Mouse (Mus musculus): ENCODE measurements around the gene Gm49325. TPM values are rescaled to one million over a fixed set of nuclear protein-coding genes. Genes with fewer than 3 reads are reported as not detected.

Gm49325 gene
- total RNA-seq, 2 experiments from 2014 or later: 21.0 TPM; not detected in 1

DNA sequence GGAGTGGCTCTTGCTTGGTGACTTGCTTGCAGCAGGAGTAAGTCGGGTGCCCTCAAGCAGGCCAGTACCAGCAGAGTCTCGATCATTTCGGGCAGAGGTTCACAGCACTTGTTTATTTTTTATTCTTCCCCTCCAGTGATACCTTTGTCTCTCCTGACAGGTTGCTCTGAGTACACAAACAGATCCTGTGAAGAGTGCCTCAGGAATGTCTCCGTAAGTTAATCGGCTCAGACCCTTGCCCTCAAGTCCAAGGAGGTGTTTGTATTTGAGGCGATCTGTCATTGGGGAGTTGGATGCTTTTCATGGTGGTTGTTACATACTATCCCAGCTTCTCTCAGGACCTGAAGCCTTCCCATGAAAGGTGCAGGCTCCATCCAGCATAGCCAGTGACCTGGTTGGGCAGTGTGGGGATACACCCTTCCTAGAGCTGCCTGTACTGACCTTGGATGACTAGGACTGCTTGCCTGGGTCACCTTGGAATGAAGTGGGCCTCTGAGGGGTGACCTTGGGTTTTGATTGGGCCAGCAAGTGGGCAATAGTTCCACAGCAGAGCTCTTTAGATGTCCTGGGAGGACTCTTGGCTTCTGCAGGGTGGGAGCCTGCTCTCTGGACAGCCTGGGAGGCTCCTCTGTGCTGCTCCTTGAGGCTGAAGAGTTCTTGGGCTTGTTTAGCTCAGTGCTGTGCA lies 18.8 kb upstream of the Gm49325 start:
- no peak for DNase-seq
- intact Hi-C loops (cut with DNase I): no loop called here

DNA sequence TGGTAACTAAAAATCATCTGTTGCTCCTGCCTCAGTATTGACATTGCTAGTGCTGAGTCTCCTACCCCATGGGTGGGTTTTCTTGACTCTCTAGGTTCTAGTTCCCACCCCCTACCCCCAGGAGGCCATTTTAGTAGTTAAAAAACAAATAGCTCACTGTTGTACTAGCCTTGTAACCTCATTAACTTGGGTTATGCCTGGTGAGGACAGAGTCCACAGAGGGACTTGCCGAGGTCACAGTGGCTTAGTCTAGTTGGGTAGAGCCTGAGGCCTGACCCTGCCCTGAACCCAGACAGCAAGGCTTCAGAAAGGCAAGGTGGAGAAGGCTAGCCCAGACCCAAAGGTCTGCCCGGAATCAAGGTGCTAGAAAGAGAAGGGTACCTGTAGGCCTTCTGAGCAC lies 18.0 kb upstream of the Gm49325 start:
- DNase-seq: no peak
- intact Hi-C loops (cut with DNase I): no loop called here

DNA sequence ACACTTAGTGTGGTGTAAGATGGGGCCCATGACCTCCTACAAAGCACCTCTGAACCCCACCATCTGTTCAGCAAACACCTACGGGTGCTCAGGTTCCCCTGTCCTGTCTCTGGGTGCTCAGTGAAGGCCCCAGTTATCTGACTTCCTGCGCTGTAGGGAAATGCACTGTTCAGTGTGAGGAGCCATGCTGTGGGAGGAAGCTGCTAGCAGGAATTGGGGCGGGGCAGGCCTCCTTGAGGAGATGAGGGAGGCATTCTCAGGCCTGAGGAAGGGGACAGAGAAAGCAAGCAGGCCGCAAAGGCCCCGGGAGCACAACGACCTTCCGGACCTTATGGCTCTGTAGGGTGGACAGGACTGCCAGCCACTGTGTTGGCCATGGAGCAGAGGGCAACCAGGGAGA lies 16.9 kb upstream of the Gm49325 start:
- no peak for DNase-seq
- intact Hi-C loops (cut with DNase I): no loop called here

DNA sequence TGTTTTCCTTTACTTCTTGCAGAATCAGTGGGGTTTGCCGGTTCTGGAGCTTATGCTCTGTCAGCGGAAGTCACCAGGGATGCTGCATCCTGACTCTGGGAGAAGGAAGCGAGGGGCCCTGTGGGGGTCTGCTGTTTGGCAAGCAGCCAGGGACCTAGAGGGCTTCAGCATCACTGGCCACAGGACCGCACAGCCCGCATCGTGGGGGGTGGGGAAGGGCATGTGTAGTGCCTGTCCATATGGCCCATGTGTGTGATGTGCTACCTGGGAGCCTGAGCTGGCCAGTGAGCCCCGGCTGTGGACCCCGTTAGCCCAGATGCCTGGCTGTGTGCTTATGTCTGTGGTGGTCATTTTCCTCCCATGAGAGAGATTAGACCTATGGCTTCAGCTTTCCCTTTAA lies 16.2 kb upstream of the Gm49325 start:
- intact Hi-C loops (cut with DNase I): no loop called here

DNA sequence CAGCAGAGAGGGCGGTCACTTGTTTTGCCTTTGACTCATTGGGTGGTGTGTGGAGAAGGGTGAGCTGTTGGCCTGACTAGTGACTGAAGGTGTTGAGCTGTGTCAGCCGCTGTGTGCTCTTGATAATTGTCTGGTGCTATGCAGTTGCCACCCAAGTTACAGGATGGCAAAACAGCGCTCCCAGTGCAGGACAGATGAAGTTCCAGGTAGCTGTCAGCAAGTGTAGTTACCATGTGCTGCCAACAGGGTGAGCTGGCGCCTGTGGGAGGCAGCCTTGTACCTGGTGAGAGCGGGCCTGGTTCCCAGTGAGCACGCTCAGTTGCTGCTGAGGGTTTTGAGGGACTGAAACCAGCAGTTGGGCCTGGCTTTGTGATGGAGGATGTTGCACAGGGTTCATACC lies 15.2 kb upstream of the Gm49325 start:
- peak; percentile 36 for DNase-seq
- intact Hi-C loops (cut with DNase I): no loop called here

More for the DNA sequence above, 16.2 kb upstream of the Gm49325 start:
- DNase-seq: peak; percentile 33

DNA sequence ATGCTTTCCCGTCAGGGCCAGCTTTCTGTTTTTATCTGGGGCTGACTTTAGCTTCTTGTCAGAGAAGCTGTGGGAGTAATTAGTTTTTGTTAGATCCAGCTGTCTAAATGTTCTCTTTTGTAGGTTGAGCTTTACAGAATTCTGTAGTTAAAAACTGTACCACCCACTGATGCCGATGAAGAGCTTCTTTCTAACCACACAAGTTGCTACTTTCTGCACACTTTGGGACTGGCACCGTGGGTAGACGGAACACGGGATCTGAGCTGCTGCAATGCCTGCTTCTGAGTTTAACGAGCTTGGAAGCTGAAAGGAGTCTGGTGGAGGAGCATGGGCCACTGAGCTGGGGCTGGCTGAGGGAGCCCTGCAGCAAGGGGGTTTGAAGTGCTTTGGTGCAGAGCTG lies 14.5 kb upstream of the Gm49325 start:
- DNase-seq: no peak
- intact Hi-C loops (cut with DNase I): no loop called here

DNA sequence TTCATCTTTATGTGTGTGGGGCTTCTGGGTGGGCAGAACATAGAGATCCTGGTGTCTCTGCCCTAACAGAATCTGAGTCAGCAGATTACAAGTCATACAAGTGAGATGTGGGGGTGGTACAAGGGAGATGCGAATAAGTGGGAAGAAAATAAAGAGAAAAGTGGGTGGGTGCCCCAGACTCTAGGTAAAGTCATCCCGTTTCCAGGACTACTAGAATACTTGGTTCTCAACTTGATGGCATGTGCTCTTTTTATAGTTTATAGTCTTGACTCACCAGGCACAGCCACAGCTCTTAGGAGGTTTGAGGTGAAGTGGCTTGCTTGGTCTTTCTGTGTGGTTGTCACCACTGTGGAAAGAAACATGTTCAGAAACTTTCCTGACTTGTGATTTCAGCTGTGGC lies 9.9 kb upstream of the Gm49325 start:
- intact Hi-C loops (cut with DNase I): no loop called here
- DNase-seq: no peak

DNA sequence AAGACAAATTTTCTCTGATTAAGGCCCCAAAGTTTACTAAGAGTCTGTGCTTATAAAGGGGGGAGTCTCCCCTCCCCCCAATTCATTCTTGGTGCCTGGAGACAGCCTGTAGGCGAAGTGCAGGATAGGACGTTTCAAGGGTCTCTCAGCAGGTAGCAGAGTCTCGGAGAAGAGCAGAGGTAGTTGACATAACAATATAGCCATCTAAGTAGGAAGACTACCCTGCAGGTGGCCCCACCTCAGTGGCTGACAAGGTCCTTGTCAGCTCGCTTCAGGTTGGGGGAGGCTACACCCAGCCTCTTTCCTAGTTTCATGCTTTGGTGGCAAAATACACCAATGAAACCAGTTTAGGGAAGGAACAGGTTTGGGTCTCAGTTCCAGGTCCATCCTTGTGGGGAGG lies 3.0 kb upstream of the Gm49325 start:
- intact Hi-C loops (cut with DNase I): no loop called here

DNA sequence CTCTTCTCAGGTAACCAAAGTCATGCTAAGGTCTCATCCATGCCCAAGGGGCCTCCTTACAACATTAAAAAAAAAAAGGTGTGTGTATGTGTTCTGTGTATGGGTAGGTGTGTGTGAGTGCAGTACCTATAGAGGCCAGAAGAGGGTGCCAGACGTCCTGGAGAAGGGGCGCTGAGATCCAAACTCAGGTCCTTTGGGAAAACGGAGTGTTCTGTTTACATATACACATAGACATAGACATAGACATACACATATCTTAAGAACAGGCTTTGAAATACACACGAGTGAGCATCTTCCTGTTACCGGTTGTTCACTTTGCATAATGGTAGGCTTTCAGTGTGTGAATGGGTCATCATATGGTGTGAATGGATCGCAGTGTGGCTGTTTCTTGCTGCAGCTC lies 1.9 kb upstream of the Gm49325 start:
- intact Hi-C loops (cut with DNase I): no loop called here
- DNase-seq: no peak

More for the DNA sequence above, 3.0 kb upstream of the Gm49325 start:
- no peak for DNase-seq

DNA sequence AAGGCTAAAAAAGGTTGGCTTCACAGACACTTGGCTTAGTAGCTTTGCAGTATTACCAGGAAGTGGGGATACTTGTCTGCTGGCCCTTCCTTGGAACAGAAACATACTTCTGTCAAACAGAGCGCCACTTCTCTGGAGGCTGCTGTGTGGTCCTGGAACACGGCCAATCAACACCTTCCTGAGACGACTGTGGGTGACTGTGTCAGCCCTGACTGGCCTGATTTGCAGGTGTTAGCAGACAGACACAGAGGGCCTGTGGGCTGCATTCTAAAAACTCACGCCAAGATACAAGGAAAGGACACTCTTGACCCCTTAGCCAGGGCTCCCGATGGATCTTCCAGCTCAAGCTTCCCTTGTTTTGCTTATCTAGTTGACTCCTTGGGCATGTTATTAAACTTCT lies 1.0 kb upstream of the Gm49325 start:
- intact Hi-C loops (cut with DNase I): no loop called here
- no peak for DNase-seq

DNA sequence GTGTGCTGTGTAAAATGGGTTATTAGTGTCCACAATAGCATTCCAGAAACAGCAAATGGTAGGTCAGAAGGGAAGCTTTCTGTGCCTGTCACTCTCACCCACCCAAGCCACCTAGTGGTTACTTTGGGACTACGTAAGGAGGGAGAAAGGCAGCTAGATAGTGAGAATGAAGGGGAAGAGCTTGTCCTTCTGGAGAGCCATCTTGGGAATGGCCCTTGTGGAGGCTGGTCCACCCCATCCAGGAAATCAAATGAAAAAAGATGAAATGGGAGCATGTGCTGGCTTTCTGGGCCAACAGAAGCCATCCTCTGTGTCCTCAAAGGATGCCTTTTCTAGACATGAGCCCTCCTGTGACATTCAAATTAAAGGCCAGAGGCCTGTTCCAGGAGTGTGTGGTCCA lies 629 bp upstream of the Gm49325 start:
- intact Hi-C loops (cut with DNase I): no loop called here
- DNase-seq: no peak

DNA sequence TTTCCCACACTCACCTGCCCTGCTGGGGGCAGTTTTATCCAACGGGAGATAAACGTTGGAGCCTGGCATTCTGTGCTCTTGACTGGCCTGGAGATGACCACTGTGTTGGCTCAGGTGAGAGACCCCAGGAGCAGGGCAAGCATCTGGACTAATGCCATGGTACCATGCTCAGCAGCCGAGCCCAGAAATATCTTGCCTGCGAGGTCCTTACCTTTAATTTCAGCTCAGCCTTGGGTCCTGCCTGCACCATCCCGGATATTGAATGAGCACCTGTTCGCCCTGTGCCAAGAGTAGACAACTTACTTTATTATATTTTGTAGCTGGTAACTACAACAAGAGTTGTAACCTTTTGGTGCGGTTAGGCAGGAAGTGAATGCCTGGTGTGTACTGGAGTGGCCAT lies 858 bp downstream of the Gm49325 start:
- no peak for DNase-seq
- intact Hi-C loops (cut with DNase I): no loop called here

DNA sequence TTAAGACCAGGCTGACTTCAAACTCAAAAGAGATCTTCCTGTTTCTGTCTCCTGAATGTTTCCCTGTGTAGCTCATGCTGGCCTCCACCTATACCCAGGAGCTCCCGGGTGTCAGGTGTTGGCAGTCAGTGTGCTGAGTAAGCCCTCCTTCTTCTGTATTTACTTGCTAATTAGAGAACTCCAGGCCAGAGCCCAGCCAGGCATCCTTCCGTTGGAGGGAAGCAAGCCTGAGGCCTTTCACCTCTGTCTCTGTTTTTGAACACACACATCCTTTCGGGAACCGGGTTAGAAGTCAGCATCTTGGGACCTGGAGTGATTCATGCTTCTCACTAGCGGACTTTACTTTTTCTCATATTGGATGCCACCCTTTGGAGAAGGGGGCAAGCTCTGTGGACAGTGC lies 1.4 kb downstream of the Gm49325 start:
- intact Hi-C loops (cut with DNase I): no loop called here
- no peak for DNase-seq

DNA sequence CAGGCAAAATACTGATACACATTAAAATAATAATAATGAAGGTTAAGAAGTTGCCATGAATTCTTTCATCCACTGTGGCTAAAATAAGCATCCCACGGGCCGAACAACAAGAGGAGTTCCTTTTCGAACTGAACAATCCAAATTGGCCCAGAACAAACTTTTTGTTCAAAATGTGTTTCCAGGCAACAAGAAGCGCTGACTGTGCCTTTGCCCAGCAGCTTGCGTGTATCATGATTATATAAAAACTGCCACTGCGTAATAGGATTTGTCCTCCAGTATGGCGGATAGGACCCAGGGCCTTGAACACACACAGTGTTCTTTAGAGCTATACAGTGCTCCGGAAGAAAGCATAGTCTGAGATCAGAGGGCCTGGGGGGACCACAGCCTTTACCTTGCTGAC lies 2.6 kb downstream of the Gm49325 start:
- no peak for DNase-seq
- intact Hi-C loops (cut with DNase I): no loop called here

DNA sequence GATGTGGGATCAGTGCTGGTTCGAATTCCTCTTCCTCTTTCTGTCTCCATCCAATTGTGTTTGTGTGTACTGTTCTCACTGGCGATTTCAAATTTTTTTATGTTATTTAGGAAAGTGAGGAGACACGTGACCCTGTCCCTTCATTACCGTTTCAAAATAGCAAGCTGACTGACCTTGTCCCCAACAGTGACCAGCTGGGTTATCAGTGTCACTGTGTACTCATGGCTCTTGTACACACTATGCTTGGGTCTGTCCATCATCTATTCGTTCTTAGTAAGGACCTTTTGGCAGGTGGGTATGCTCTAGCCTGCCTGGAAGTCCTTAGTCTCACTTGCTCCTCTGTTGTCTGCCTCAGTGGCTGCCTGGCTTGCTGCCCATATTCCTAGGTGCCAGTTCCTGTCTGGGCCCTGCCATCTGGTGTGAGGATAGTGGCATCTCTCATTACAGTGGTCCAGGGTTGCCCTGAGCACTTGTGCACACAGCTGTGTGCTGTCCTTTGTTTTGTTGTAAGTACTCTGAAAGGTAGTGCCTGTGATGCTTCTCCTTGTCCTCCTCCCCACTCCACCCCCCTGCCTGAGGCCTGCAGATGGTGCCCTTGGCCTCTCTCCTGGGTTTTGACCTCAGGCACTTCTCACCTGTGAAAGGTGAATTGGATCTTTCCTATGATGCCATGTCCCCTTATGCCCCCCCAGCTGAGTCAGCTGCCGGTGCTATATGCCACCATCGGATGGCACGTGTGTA lies 4.4 kb downstream of the Gm49325 start:
- peak; percentile 65 for DNase-seq
- intact Hi-C loops (cut with DNase I): no loop called here

DNA sequence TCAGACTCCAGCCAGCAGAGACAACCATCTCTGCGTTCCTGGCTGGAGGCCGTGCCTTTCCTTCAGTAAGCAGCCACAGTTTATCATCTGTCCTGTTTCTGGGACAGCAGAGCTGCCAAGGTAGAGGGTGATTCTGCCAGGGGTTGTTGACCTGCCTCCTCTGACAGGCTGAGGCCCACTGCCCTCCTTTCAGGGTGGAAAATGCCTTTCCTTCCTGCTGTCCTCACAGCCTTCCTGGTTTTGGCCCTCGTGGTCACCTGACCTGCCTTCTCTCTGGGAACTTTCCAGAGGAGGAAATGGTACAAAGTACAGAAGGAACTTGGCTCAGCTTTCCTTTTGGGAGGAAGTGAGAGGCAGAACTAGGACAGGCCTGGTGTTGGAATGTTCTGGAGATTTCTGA lies 7.4 kb downstream of the Gm49325 start:
- intact Hi-C loops (cut with DNase I): no loop called here
- no peak for DNase-seq

DNA sequence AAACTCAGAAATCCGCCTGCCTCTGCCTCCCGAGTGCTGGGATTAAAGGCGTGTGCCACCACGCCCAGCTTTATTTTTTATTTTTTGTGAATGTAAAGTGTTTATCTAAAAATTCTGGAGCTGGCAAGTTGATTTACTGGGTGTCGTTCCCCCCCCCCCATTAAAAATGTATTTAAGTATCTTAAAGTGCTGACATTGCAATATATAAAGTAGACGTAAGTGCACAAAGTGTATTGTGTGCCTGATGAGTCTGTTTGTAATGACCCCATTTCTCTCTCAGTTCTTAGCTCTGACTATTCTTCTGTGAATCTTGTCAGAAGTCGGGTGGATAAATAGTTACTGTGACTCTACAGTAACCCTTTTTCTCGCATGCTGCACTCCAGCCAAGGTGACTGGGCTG lies 9.7 kb downstream of the Gm49325 start:
- intact Hi-C loops (cut with DNase I): no loop called here
- DNase-seq: no peak

DNA sequence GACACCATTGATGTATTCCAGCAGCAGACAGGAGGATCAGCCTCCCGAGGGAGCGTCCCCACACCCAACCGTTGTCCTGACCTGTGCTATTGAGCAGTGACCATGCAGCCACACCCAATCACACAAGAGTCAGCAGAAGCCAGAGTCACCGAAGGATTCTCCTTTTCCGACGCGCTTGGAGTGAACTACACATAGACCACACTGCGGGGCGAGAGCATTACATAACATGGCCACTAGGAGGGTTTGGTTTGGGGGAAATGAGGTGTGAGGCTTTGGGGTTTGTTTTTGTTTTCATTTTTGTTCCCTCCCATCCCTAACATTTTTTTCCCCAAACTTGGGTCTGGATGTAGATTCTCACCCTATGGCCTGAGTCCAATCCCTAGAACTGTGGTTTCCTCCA lies 10.2 kb downstream of the Gm49325 start:
- intact Hi-C loops (cut with DNase I): no loop called here
- no peak for DNase-seq

DNA sequence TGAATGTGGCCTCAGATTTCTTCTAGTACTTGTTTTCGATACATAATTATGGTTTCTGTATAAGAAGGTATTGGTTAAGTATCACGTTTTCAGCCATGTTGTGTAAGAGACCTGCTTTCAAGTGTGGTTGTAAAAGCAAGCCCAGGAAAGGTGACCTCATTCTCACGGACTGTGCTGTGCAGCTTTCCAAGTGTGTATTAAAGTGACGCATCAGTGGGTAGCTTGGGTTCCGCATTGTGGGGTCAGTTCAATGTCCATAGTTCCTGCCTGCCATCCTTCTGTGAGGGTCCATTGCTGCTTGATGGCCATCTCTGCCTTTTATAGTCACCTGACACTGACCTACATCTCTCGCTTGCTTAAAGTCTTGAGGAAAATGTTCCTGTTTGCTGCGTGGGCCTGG lies 10.9 kb downstream of the Gm49325 start:
- intact Hi-C loops (cut with DNase I): no loop called here
- DNase-seq: no peak

DNA sequence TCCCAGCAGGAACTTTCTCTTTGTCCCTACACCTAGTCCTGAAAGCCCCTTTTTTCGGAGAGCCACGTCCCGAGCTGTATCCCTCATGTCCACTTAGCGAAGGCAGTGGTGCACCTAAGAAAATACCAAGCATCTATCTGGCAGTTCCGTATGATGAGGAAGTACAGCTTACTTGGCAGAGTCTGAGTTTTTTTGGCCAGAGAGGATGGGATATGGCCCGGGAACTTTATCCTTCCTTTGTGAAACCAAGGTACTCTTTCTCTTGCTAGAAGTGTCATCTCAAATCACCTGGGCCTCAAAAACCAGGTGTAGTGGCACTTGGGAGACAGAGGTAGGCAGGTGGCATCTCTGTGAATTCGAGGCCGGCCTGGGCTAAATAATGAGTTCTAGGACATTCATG lies 15.5 kb downstream of the Gm49325 start:
- no peak for DNase-seq
- intact Hi-C loops (cut with DNase I): no loop called here

DNA sequence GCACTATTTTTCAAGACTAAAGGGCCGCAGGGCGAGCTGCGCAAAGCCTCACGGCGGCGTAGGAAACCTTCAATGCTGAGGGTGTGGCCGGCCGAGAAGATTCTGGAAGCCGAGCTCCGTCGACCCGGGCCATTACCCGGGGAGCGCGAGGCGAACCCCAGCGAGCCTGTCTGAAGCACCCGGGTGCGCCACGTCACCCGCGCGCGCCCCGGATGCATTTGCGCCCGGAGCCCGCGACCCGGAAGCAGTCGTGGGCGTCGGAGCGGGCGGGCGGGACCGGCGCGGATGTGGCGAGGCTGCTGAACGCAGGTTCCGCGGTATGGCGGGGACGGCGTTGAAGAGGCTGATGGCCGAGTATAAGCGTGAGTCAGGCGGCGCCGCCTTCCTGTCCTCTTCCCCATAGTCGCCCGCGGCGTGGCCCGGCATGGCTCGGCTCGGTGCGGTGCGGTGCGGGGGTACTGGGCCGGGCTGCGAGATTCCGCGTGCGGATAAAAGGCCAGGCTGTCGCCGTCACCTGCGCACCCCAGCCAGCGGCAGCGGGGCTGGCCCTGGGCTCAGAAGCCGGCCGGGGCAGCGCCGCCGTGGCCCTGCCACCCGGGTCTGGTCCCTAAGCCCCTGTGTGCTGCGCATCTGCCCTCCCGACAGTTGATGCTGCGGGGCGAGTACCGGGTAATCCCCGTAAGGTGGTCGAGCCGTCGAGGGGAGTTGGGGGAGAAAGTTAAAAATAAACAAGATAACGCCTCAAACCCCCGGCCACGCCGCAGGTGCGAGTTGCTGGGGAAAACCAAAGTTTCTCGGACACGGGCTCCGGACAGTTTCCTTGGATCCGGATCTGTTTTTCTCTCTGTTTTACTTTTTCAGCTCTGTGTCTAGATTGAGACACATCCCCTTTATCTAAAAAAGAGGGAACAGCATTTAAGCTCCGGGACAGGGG lies 16.3 kb downstream of the Gm49325 start, which contains the start of gene Ube2g2:
Gene Ube2g2 (plus strand): TSS at position 221 of the 934 bp plus-strand sequence.
- DNase-seq: peak; percentile 93
- intact Hi-C loops (cut with DNase I): no loop called here

Data from left cerebral cortex, postnatal 4 days (tissue).